Mouse (Mus musculus): ENCODE measurements around the gene Ptk7.

GRCm38 (mm10) chr17:46656054-46656453, 26.8 kb upstream of the Ptk7 start:
- TF ChIP-seq GATA1 (IDR thresholded peaks at IDR 0.05; ENCODE audit: low read length): no peak
- TF ChIP-seq TAL1 (IDR thresholded peaks at IDR 0.05; ENCODE audit: low read length): no peak

Measured in erythroblast, embryonic 14.5 days (primary cell).